Mouse (Mus musculus) G1E (cell line): ENCODE data around the gene Nrbf2. TPM values are rescaled to one million over a fixed set of nuclear protein-coding genes. Genes with fewer than 3 reads are reported as not detected.

Source experiments
- ATAC-seq: 2 replicates; pipeline ENCODE4 v1.8.0; 2016; ENCODE audit warnings: mild to moderate bottlenecking; ENCODE audit not compliant: insufficient number of reproducible peaks, poor library complexity, low FRiP score, severe bottlenecking; ENCODE audit errors: extremely low read depth
- DNase-seq: peaks from one replicate; pipeline ENCODE4 v3.0.0; 2012; ENCODE audit warnings: low spot score
- H3K27me3 ChIP-seq: 2 replicates; pipeline ENCODE4 v1.6.1; 2012; ENCODE audit warnings: mild to moderate bottlenecking, low read length, inconsistent platforms; ENCODE audit not compliant: insufficient read depth
- H3K36me3 ChIP-seq: replicated peaks from 2 replicates; pipeline ENCODE3; 2012; ENCODE audit warnings: mild to moderate bottlenecking, inconsistent platforms
- H3K4me1 ChIP-seq: 2 replicates; pipeline ENCODE4 v1.6.1; 2012; ENCODE audit warnings: low read depth, low read length, inconsistent platforms, mixed read lengths; ENCODE audit not compliant: insufficient read depth
- H3K4me3 ChIP-seq: 2 replicates; pipeline ENCODE4 v1.5.1; 2012; ENCODE audit warnings: low read depth, mild to moderate bottlenecking, inconsistent platforms, low read length, moderate library complexity, mixed read lengths
- H3K9me3 ChIP-seq: replicated peaks from 2 replicates; pipeline ENCODE4 v1.6.1; 2012; ENCODE audit warnings: inconsistent platforms
- CTCF ChIP-seq: IDR thresholded peaks from 2 replicates; pipeline ENCODE4 v1.5.1; 2012; ENCODE audit warnings: low read depth, low read length, inconsistent platforms, mixed read lengths
- GATA1 ChIP-seq: IDR thresholded peaks from 2 replicates; pipeline ENCODE4 v1.6.1; 2012; ENCODE audit warnings: borderline replicate concordance, low read length, inconsistent platforms, mixed read lengths
- GATA2 ChIP-seq: IDR thresholded peaks from 2 replicates; pipeline ENCODE4 v1.6.1; 2012; ENCODE audit warnings: low read depth, low read length, inconsistent platforms, borderline replicate concordance
- POLR2AphosphoS5 ChIP-seq: IDR thresholded peaks from 2 replicates; pipeline ENCODE4 v1.6.1; 2012; ENCODE audit warnings: low read depth, low read length, inconsistent platforms; ENCODE audit not compliant: insufficient replicate concordance
- TAL1 ChIP-seq: conservative IDR thresholded peaks from 2 replicates; pipeline ENCODE4 v1.6.1; 2012; ENCODE audit warnings: low read depth, low read length, inconsistent platforms, mixed read lengths
- polyA plus RNA-seq: library from polyadenylated mRNA; stranded (reverse); fragments of >175 nt; gene quantifications from 2 replicates; pipeline ENCODE4 v1.2.3, GENCODE M21; 2012
- total RNA-seq, 2 experiments: library from RNA; stranded (forward) in 1 of 2; stranded (reverse) in 1 of 2; fragments of 200-1000 nt in 1 of 2; fragments of >200 nt in 1 of 2; fragmentation: Nextera tagmentation in 1 of 2; gene quantifications; 2 replicates each; pipeline ENCODE4 v1.2.3; 2014 to 2017

Nrbf2 gene
- total and polyA plus RNA-seq, 3 experiments = 46.3 to 71.1 (median 52.2) TPM

GRCm38 (mm10) chr10:67295938-67296466, 10.9 kb upstream of the Nrbf2 start:
- Histone ChIP-seq H3K4me1 (peaks cover 66% of the 10 kb centered on the region), H3K27me3 (no peaks in the 10 kb centered on the region), H3K4me3 (peak overlapping the region; percentile 71; the same call in 1 of the 2 replicates), H3K36me3 (peaks cover 13% of the 10 kb centered on the region), H3K9me3 (no peaks in the 10 kb centered on the region)
- peak; percentile 15 for ATAC-seq
- no peak for TF ChIP-seq GATA2
- no peak; the same call in 1 of the 2 replicates for TF ChIP-seq TAL1
- peak; percentile 43 for DNase-seq

- Histone ChIP-seq H3K27me3 (no peaks in the 10 kb centered on the region), H3K4me1 (peaks cover 66% of the 10 kb centered on the region), H3K4me3 (no peak overlapping the region), H3K36me3 (peaks cover 7% of the 10 kb centered on the region), H3K9me3 (no peaks in the 10 kb centered on the region)
- ATAC-seq (peak; percentile 30), DNase-seq (peak; percentile 48)
- TF ChIP-seq GATA2 = no peak
- no peak for TF ChIP-seq TAL1
- TF ChIP-seq GATA1 = no peak
- TF ChIP-seq POLR2AphosphoS5 = no peak
- no peak for TF ChIP-seq CTCF
Observed at GRCm38 (mm10) chr10:67295331-67295730, 10.2 kb upstream of the Nrbf2 start.

- Histone ChIP-seq H3K27me3 (no peaks in the 10 kb centered on the region), H3K9me3 (peaks cover 9% of the 10 kb centered on the region), H3K4me3 (no peak overlapping the region), H3K4me1 (peaks cover 68% of the 10 kb centered on the region), H3K36me3 (no peaks in the 10 kb centered on the region)
- TF ChIP-seq CTCF (no peak), TAL1 (no peak), GATA1 (no peak)
- ATAC-seq (no peak), DNase-seq (no peak)
Observed at GRCm38 (mm10) chr10:67291087-67291486, 6.0 kb upstream of the Nrbf2 start.

- ATAC-seq (no peak), DNase-seq (no peak)
- peaks cover 9% of the 10 kb centered on the region for H3K9me3 ChIP-seq
- no peak overlapping the region for H3K4me3 ChIP-seq
- H3K36me3 ChIP-seq = no peaks in the 10 kb centered on the region
- no peaks in the 10 kb centered on the region for H3K27me3 ChIP-seq
- TF ChIP-seq POLR2AphosphoS5 (no peak), TAL1 (no peak)
- H3K4me1 ChIP-seq = peaks cover 67% of the 10 kb centered on the region
Observed at GRCm38 (mm10) chr10:67290622-67291021, 5.5 kb upstream of the Nrbf2 start.

GRCm38 (mm10) chr10:67287877-67288276, 2.8 kb upstream of the Nrbf2 start:
- Histone ChIP-seq H3K4me1 (peaks cover 58% of the 10 kb centered on the region), H3K9me3 (peaks cover 9% of the 10 kb centered on the region), H3K4me3 (no peak overlapping the region), H3K27me3 (no peaks in the 10 kb centered on the region), H3K36me3 (peaks cover 9% of the 10 kb centered on the region)
- ATAC-seq = no peak
- DNase-seq = no peak
- TF ChIP-seq POLR2AphosphoS5 (no peak), CTCF (no peak), GATA1 (no peak), TAL1 (no peak), GATA2 (no peak)

- H3K9me3 ChIP-seq = peaks cover 6% of the 10 kb centered on the region
- H3K4me1 ChIP-seq = peaks cover 62% of the 10 kb centered on the region
- ATAC-seq (0 out of 2 replicates have a peak, but pooled peaks have one; percentile 16), DNase-seq (peak; percentile 30)
- peaks cover 32% of the 10 kb centered on the region for H3K36me3 ChIP-seq
- no peak for TF ChIP-seq GATA2
- no peak for TF ChIP-seq GATA1
- TF ChIP-seq CTCF = no peak
- no peaks in the 10 kb centered on the region for H3K27me3 ChIP-seq
- H3K4me3 ChIP-seq = peak overlapping the region; percentile 95
Observed at GRCm38 (mm10) chr10:67284761-67285175, 337 bp downstream of the Nrbf2 start.

GRCm38 (mm10) chr10:67284311-67284710, 794 bp downstream of the Nrbf2 start:
- ATAC-seq = no peak
- Histone ChIP-seq H3K36me3 (peaks cover 33% of the 10 kb centered on the region), H3K4me3 (peak overlapping the region; percentile 95), H3K27me3 (no peaks in the 10 kb centered on the region), H3K4me1 (peaks cover 62% of the 10 kb centered on the region), H3K9me3 (peaks cover 4% of the 10 kb centered on the region; the same call in 1 of the 2 replicates)
- no peak for DNase-seq
- TF ChIP-seq CTCF (no peak), GATA1 (no peak), POLR2AphosphoS5 (no peak), TAL1 (no peak), GATA2 (no peak)
